Mouse (Mus musculus) cerebellum, adult 11 months (tissue): ENCODE results near the gene Gbp2b.

Experiments
- DNase-seq: peaks from one replicate; pipeline ENCODE4 v3.0.0; 2022

The Gbp2b gene

GRCm38 (mm10) chr3:142594547-142594946 is at the start of gene Gbp2b:
Gbp2b (plus strand) TSS chr3:142594847.
- DNase-seq: no peak

- DNase-seq: no peak
Measured at GRCm38 (mm10) chr3:142546690-142547089, 48.0 kb upstream of the Gbp2b start.

- DNase-seq: no peak
Measured at GRCm38 (mm10) chr3:142550052-142550676, 44.5 kb upstream of the Gbp2b start.

GRCm38 (mm10) chr3:142554601-142555000 is 40.0 kb upstream of the Gbp2b start:
- no peak for DNase-seq

GRCm38 (mm10) chr3:142555623-142556022 is 39.0 kb upstream of the Gbp2b start:
- DNase-seq: no peak

GRCm38 (mm10) chr3:142559632-142560228 is 34.9 kb upstream of the Gbp2b start, which contains the start of gene Gbp3:
Gbp3 (plus strand) TSS chr3:142560026.
- DNase-seq: no peak

GRCm38 (mm10) chr3:142560296-142560948 is 34.2 kb upstream of the Gbp2b start:
- DNase-seq: peak; percentile 62

- DNase-seq: no peak
Measured at GRCm38 (mm10) chr3:142561045-142561646, 33.5 kb upstream of the Gbp2b start.

- DNase-seq: no peak
Measured at GRCm38 (mm10) chr3:142561666-142562065, 33.0 kb upstream of the Gbp2b start.

GRCm38 (mm10) chr3:142567490-142567889 is 27.2 kb upstream of the Gbp2b start:
- peak; percentile 11 for DNase-seq

GRCm38 (mm10) chr3:142570738-142571137 is 23.9 kb upstream of the Gbp2b start:
- no peak for DNase-seq

- no peak for DNase-seq
Measured at GRCm38 (mm10) chr3:142577108-142577507, 17.5 kb upstream of the Gbp2b start.

GRCm38 (mm10) chr3:142578342-142578741 is 16.3 kb upstream of the Gbp2b start:
- no peak for DNase-seq

GRCm38 (mm10) chr3:142583067-142583466 is 11.6 kb upstream of the Gbp2b start:
- DNase-seq: no peak

- no peak for DNase-seq
Measured at GRCm38 (mm10) chr3:142587386-142587785, 7.3 kb upstream of the Gbp2b start.

GRCm38 (mm10) chr3:142588888-142589287 is 5.8 kb upstream of the Gbp2b start:
- DNase-seq: no peak

GRCm38 (mm10) chr3:142590431-142591067 is 4.1 kb upstream of the Gbp2b start:
- no peak for DNase-seq

- DNase-seq: no peak
Measured at GRCm38 (mm10) chr3:142597923-142598322, 3.3 kb downstream of the Gbp2b start.

- no peak for DNase-seq
Measured at GRCm38 (mm10) chr3:142601675-142602074, 7.0 kb downstream of the Gbp2b start.

GRCm38 (mm10) chr3:142618658-142619057 is 24.0 kb downstream of the Gbp2b start:
- no peak for DNase-seq

GRCm38 (mm10) chr3:142619606-142620005 is 25.0 kb downstream of the Gbp2b start:
- DNase-seq: no peak

GRCm38 (mm10) chr3:142620111-142620955 is 25.7 kb downstream of the Gbp2b start, which contains the start of gene Gbp2:
Gbp2 (plus strand) TSS chr3:142620602.
- no peak for DNase-seq
